ENCODE assay signal across 21 mouse cellular contexts in genomic region chr10:22921035-22921965, GRCm38 (mm10).
DNase-seq lines count a peak whose midpoint lies in the region; ATAC-seq and TF ChIP-seq lines count a peak whose summit lies in the region.
"Had no signal": no experiment of that assay in that cellular context is flagged by ENCODE, and none has a peak within 500 bp of the region (broad histone marks: within the 10 kb centered on the region; RNA-seq: fewer than 3 reads in every experiment).

No protein-coding gene starts in this region.

- TF ChIP-seq EP300 in heart, postnatal 0 days (IDR thresholded peaks at IDR 0.05; ENCODE audit: low read depth) = no peak
- TF ChIP-seq EP300 in stomach, postnatal 0 days (optimal IDR thresholded peaks at IDR 0.05) = no peak

- H3K9me3 ChIP-seq in heart, postnatal 0 days (replicated peaks; ENCODE audit: control insufficient read depth, low read length) = no peaks in the 10 kb centered on the region
- no peaks in the 10 kb centered on the region for H3K9me3 ChIP-seq in lung, embryonic 14.5 days (ENCODE audit: low read depth, low read length)
- no peaks in the 10 kb centered on the region for H3K9me3 ChIP-seq in stomach, postnatal 0 days (ENCODE audit: control insufficient read depth, low read length)
- H3K9me3 ChIP-seq: embryonic facial prominence, embryonic 10.5 days; forebrain, embryonic 12.5 days; hindbrain, embryonic 10.5 days; limb, embryonic 10.5 days had no signal

- H3K4me3 ChIP-seq in heart, postnatal 0 days (ENCODE audit: low read depth, low read length) = no peak overlapping the region
- H3K4me3 ChIP-seq in lung, embryonic 14.5 days (ENCODE audit: low read depth, low read length) = no peak overlapping the region
- H3K4me3 ChIP-seq in testis, adult 2 months (ENCODE audit: control insufficient read depth, low read depth, low read length) = no peak overlapping the region
- no peak overlapping the region for H3K4me3 ChIP-seq in stomach, postnatal 0 days (ENCODE audit: low read depth, low read length)
- H3K4me3 ChIP-seq: embryonic facial prominence, embryonic 10.5 days; forebrain, embryonic 12.5 days; gastrocnemius, adult 2 months; hindbrain, embryonic 10.5 days; limb, embryonic 10.5 days; megakaryocyte, embryonic 14.5 days had no signal

- intact Hi-C loops in heart, postnatal 36 days (cut with DNase I) = no loop called here

- H3K4me1 ChIP-seq in heart, postnatal 0 days (ENCODE audit: control insufficient read depth, insufficient read depth) = no peaks in the 10 kb centered on the region
- peaks cover 7% of the 10 kb centered on the region; the same call in 1 of the 2 replicates for H3K4me1 ChIP-seq in lung, embryonic 14.5 days (ENCODE audit: insufficient read depth)
- H3K4me1 ChIP-seq in testis, adult 2 months (ENCODE audit: control insufficient read depth, insufficient read depth, low read length) = no peaks in the 10 kb centered on the region
- no peaks in the 10 kb centered on the region for H3K4me1 ChIP-seq in stomach, postnatal 0 days (replicated peaks; ENCODE audit: control insufficient read depth, insufficient read depth)
- H3K4me1 ChIP-seq: forebrain, embryonic 12.5 days; hindbrain, embryonic 10.5 days; megakaryocyte, embryonic 14.5 days had no signal

- TF ChIP-seq CTCF in heart, postnatal 0 days (IDR thresholded peaks at IDR 0.05; ENCODE audit: low read depth) = no peak
- TF ChIP-seq CTCF in lung, embryonic 14.5 days (IDR thresholded peaks at IDR 0.05; ENCODE audit: low read depth) = no peak
- TF ChIP-seq CTCF in testis, adult 2 months (IDR thresholded peaks at IDR 0.05; ENCODE audit: control insufficient read depth, insufficient read depth, insufficient replicate concordance, low read depth, low read length) = no peak
- TF ChIP-seq CTCF in stomach, postnatal 0 days (IDR thresholded peaks at IDR 0.05; ENCODE audit: low read depth) = no peak

- no peak overlapping the region for H3K4me2 ChIP-seq in heart, postnatal 0 days (ENCODE audit: low read depth, low read length)
- H3K4me2 ChIP-seq in lung, embryonic 14.5 days = no peak overlapping the region
- no peak overlapping the region for H3K4me2 ChIP-seq in stomach, postnatal 0 days (replicated peaks; ENCODE audit: low read depth)
- H3K4me2 ChIP-seq: forebrain, embryonic 12.5 days had no signal

- H3K27ac ChIP-seq in heart, postnatal 0 days (ENCODE audit: low read depth) = peak overlapping the region; percentile 46; the same call in 1 of the 2 replicates
- peak overlapping the region; percentile 67 for H3K27ac ChIP-seq in lung, embryonic 14.5 days (ENCODE audit: low read depth)
- H3K27ac ChIP-seq in testis, adult 2 months (ENCODE audit: control insufficient read depth, insufficient read depth, low read depth, low read length) = peak overlapping the region; percentile 72
- H3K27ac ChIP-seq in stomach, postnatal 0 days (replicated peaks) = peak overlapping the region; percentile 59
- H3K27ac ChIP-seq: embryonic facial prominence, embryonic 10.5 days; forebrain, embryonic 12.5 days; gastrocnemius, adult 2 months; hindbrain, embryonic 10.5 days; hindbrain, postnatal 0 days; limb, embryonic 10.5 days had no signal

- no peak for TF ChIP-seq POLR2A in testis, adult 2 months (IDR thresholded peaks at IDR 0.05; ENCODE audit: control insufficient read depth, low read depth, low read length)

- DNase-seq in heart, postnatal 0 days (ENCODE audit: low spot score) = no peak
- DNase-seq in heart, postnatal 36 days = no peak
- no peak for DNase-seq in lung, embryonic 14.5 days
- no peak for DNase-seq in lung, postnatal 4 days
- no peak for DNase-seq in testis, postnatal 14 days (ENCODE audit: low spot score)
- DNase-seq in stomach, postnatal 0 days (ENCODE audit: low spot score) = no peak
- DNase-seq in adrenal gland, postnatal 25 days = no peak
- DNase-seq: adrenal gland, adult 8-10 months; cerebellum, adult 9-10 months; gastrocnemius, adult 2 months; liver, postnatal 0 days; right cerebral cortex, postnatal 4 days; thymus, adult 2 months had no signal

- H3K9ac ChIP-seq in heart, postnatal 0 days (replicated peaks; ENCODE audit: low read depth, low read length) = no peak overlapping the region
- no peak overlapping the region for H3K9ac ChIP-seq in lung, embryonic 14.5 days
- no peak overlapping the region for H3K9ac ChIP-seq in stomach, postnatal 0 days (ENCODE audit: low read length)
- H3K9ac ChIP-seq: forebrain, embryonic 12.5 days; liver, postnatal 0 days had no signal

- no peaks in the 10 kb centered on the region for H3K27me3 ChIP-seq in heart, postnatal 0 days (ENCODE audit: control insufficient read depth, insufficient read depth, low read length)
- H3K27me3 ChIP-seq in lung, embryonic 14.5 days (ENCODE audit: insufficient read depth, low read length) = no peaks in the 10 kb centered on the region
- H3K27me3 ChIP-seq in testis, adult 2 months (ENCODE audit: control insufficient read depth, insufficient read depth, low read length) = no peaks in the 10 kb centered on the region
- H3K27me3 ChIP-seq in stomach, postnatal 0 days (ENCODE audit: control insufficient read depth, insufficient read depth, low read length) = no peaks in the 10 kb centered on the region
- H3K27me3 ChIP-seq: forebrain, embryonic 12.5 days; megakaryocyte, embryonic 14.5 days had no signal

- WGBS in heart, postnatal 0 days = 55% methylated on average over 11 of the region's 11 CpGs
- 50% methylated on average over 11 of the region's 11 CpGs for WGBS in lung, embryonic 14.5 days
- WGBS in stomach, postnatal 0 days = 58% methylated on average over 11 of the region's 11 CpGs

- H3K36me3 ChIP-seq in heart, postnatal 0 days (replicated peaks; ENCODE audit: control insufficient read depth, insufficient read depth, low read length) = no peaks in the 10 kb centered on the region
- H3K36me3 ChIP-seq in lung, embryonic 14.5 days (ENCODE audit: insufficient read depth) = no peaks in the 10 kb centered on the region
- no peaks in the 10 kb centered on the region for H3K36me3 ChIP-seq in testis, adult 2 months (ENCODE audit: control insufficient read depth, insufficient read depth, low read length)
- H3K36me3 ChIP-seq in stomach, postnatal 0 days (ENCODE audit: control insufficient read depth, insufficient read depth, low read length) = no peaks in the 10 kb centered on the region
- H3K36me3 ChIP-seq: embryonic facial prominence, embryonic 10.5 days; forebrain, embryonic 12.5 days; hindbrain, embryonic 10.5 days; limb, embryonic 10.5 days had no signal

- ATAC-seq in heart, postnatal 0 days (ENCODE audit: insufficient read depth, low read depth) = no peak
- no peak for ATAC-seq in lung, embryonic 14.5 days (ENCODE audit: insufficient read depth)
- no peak for ATAC-seq in stomach, postnatal 0 days (ENCODE audit: low FRiP score, low TSS enrichment)
- ATAC-seq: hindbrain, postnatal 0 days; liver, postnatal 0 days; midbrain, embryonic 16.5 days had no signal
